Mouse (Mus musculus) neural tube, embryonic 10.5 days (tissue): ENCODE data around the gene Rab30.
A peak's percentile ranks its signal among the peaks of the same experiment; 100 is the strongest.

Source experiments
- DNase-seq: peaks from one replicate; pipeline ENCODE4 v3.0.0-alpha.2; 2017; ENCODE audit warnings: low spot score; ENCODE audit errors: extremely low spot score

Gene Rab30

DNA sequence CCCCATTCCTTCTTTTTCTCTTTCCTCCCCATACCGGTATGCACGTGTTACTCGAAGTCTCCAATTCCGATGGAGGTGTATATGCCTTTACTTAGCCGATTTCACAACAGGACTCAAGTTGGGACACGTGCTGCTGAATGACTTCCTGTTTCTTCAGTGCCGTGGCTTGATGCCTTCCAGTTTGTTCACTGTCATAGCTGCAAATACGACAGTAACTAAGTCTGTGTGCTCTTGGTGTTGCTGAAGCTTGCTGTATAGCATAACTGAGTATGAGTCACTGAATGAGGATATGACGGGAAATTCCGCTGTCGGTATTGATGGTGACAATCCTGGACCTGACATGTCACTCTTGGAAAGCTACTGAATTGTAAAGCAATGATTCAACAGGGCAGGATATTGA lies 95.8 kb downstream of the Rab30 start:
- DNase-seq, result no peak

DNA sequence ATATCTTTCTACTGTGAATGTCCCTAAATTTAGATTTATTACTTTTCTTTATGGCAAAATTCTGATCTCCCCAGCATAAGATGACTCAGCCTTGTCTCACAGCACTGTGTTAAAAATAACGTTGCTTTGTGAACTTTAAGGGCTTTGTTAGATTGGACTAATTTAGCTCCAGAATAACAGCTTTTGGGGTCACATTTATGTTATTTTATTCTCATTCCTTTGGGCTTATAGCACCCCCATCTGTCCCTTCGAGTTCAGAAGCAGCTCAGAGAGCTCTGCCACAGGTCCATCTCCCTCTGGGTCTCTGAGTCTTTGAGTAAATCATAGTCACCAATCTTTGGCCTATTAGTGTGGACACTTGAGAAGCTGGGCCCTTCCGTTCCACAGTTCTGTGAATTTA lies 96.5 kb downstream of the Rab30 start:
- no peak for DNase-seq

DNA sequence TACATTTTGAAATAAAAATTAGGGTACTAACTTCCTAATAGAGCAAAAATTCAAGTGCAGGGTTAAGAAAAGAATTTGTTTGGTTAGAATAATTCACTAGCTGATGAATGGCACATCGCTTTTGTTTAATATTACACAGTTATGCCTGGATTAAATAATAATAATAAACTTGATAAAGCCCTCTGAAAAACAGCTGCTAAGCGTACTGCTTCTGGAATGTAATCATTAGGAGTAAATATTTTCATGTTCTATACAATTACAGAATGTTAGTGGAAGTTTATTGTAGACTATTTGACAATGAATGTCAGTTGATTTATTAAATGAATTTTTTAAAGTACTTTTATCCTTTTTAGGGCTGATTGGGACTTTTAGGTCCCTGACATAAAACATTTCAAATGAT lies 100.9 kb downstream of the Rab30 start:
- DNase-seq, result no peak

DNA sequence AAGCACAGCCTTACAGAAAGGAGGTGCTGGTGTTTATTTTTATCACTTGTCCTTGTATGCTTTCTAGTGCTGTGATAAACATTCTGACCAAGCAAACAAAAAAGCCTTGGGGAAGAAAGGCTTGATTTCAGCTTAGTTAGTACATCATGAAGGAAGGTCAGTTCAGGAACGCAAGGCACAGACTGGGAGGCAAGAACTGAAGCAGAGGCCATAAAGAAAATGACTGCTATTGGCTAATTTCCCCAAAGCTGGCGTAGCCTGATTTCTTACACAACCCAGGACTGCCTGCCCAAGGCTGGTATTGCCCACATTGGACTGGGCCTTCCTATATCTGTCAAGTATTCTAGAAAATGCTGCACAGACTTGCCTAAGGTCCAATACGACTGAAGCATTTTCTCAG lies 106.8 kb downstream of the Rab30 start:
- DNase-seq, result no peak

DNA sequence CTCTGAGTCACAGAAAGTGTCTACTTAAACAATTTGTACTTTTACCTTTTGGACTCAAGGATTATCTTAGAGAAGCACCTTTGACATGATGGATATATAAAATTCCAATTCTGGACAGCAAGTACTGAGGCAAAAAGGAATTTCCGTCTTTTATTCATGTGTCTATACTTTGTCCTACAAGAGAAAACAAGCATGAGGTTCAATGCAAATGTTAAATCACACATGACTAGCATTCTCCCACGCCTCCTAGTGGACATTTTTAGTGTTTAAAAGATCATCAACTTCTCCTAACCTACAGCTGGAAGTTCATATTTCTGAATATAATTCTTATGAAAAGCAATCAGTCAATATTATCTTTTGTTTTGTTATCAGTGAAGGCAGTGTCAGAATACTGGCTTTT lies 125.1 kb downstream of the Rab30 start:
- no peak for DNase-seq

DNA sequence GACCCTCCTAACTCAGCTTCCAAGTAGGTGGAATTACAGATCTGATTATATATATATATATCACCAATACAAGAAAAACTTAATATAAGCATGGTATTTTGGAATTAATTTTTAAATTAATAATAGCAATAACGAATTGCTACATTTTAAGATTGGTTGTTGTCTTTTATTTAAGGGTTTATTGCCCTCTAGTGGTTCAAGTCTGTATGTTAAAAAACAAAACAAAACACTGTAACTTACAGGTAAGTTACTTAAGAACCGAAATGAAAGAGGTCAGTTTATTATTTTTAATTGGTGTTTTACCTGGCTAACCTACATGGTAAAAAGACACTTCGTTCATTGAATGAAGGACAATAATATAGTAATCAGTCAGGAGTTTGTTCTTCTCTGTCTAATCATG lies 128.8 kb downstream of the Rab30 start:
- no peak for DNase-seq

DNA sequence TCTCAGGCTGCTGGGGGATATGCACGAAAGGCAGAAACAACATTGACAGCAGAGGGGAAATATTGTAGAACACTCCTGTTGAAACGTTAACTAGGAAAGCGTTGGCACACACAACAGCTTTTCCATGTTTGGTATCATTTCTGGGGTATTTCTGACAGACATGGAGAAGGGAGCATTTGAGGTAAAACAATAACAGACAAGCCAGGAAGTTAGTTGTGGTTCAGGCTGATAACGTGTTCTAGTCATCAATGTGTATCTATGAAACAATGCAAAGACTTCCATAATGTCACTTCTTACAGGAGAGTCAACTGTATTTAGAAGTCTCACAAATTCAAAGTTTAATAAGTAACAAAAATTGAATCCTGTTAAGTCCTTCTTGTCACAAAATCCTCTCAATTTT lies 130.2 kb downstream of the Rab30 start:
- no peak for DNase-seq

DNA sequence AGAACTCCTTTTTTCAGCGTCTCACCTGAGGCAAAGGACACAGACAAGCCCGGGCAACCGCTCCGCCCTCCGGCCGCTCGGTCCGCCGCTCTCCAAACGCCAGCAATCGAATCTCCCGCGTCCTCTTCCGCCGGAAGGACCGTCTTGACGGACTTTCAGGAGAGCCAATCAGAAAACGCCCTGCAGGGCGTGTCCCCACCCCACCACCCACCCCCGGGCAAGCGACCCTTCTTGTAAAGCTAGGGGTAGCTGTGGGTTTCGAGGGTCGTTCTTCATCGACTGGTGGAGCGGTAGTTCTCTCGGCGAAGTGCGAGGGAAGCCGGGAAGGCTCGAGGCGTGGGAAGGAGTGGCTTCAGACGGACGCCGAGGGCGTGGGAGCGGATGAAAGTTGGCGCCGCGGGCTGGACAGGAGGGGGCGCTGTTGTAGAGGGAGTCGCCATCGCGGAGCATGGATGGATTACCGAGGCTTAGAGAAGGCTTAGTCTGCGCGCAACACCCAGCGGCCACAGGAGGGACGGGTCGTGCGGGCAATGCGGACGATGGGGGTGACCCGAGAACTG lies 132.8 kb downstream of the Rab30 start, which contains the start of the genes Ddias and Prcp:
Gene Ddias (minus strand): TSS at position 132 of the 560 bp plus-strand sequence.
Gene Prcp (plus strand): TSS at position 355 of the 560 bp plus-strand sequence.
- DNase-seq, result peak; percentile 99

DNA sequence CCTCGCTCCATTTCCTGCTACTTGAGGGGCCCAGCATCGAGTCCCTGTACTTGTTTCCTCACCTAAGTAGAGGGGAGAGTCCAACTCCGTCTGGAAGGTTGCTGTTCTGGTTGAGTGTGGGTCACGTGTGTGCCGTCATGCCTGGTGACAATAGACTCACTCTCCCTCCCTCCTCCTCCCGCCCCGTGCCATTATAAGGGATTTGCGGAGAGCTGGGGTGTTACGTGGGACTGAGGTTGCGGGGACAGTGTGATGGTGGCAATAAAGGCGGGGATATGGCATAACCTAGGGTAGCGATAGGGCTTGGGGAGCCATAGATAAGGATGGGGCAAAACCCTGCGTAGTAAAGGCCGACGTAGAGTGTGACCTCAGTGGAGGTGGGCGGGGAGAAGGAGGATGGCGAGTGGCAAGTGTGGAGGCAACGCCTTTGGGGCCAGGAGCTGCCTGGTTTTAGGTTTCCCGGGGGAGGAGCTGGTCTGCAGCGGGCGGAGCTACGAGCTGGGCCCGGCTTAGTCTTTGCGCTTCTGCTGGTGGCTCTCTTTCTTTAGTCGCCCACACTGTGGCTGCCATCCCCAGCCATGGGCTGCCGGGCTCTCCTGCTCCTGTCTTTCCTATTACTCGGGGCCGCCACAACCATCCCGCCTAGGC lies 133.5 kb downstream of the Rab30 start:
- peak; percentile 88 for DNase-seq

DNA sequence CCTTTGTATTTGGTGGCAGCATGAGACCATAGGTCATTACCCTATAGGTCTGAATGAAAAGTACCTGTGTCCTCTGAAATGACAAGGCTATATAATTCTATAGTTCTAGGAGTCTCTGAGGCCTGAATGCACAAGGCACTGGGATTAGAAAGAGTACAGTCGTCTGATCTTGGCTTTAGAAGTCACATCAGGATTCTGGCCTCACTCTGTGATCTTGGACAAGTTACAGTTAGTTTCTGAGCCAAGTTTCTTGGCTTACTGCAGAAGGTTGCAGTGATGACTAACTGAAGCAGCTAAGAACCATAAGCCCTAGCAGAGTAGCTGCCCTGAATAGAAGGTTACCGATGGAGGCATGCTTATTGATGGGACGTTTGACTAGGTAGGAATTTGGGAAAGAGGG lies 134.7 kb downstream of the Rab30 start:
- no peak for DNase-seq

DNA sequence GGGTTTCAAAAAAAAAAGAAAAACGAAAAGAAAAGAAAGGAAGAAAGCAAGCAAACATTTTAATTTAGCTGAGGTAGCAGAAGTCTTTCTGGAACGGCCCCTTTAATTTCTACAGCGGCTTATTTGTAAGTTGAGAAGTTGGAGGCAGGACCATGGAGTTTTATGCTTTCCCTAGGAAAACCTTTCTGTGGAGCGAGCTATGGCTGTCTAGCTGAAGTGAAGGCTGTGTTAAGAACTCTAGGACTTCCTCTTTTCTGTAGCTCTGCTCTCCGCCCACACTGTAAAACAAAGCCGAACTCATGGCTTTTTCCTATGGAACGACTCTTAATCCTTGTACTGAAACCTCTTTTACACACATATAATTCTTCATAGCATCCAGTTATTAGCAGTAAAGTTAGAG lies 135.1 kb downstream of the Rab30 start:
- no peak for DNase-seq

DNA sequence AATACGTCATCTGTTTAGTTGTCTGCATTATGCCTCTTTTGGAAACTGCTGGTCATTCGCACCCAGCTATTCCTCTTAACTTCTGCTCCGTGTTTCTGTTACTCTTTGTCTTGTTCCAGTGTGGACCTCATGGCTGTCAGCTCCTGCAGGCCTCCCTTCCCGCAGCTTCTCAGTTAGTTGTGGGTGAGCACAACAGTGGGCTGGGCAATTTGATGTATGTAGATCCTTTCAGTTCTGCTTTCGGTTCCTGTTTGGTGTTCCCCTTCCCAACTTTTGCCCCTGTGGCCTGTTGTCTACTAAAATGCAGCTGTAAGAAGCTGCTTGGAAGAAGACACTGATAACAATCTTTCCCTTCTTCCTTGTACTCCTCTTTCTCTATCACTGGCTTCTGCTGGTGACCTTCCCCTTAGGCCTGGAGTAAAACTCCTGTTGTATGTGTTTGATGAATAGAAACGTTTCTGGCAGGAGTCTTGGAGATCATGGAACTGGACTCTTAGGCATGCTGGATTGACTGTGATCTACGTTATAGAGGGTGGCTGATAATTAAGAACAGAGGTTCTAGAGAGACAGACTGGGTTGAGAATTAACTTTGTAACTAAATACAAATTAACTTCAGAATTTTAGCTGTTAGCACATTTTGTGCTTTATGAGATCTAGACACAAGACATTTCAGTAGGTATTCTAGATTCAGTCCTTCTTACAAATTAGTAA lies 137.3 kb downstream of the Rab30 start:
- DNase-seq, result no peak

DNA sequence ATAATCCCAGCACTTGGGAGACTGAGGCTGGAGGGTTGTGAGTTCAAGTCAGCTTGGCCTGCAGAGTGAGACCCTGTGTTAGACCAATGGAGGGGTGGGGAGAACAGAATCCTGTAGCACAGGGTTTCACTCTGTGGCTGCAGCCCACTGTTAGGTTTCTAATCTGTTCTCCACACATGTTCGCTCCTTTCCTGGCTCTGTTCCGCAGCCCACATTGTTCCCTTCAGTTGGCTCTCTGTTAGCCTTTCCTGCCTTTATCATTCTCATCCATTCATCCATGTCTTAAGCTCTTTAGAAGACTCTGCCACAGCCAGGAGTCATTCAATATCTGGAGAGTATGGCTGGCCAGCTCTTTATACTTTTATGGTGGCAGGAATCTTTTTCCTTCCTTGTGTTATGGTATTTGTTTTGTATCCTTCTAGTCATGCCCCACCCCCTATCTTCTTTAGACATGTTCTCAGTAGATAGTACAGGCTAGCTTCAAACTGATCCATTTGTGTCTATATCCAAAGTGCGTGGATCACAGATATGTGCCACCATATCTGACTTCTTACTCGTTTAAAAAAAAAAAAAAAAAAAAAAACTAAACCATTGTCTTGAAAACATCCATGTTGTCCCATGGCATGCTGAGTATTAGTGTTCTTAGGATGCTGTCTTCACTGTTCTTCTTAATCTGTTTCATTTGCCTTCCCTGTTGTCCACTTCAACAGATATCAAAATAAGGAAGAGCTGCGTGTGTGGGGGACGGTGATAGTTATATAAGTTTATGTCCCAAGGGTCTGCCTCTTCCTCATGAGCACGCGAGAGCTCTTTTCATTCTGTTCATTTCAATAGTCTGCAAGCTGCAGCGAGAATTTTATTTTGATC lies 142.7 kb downstream of the Rab30 start:
- no peak for DNase-seq

DNA sequence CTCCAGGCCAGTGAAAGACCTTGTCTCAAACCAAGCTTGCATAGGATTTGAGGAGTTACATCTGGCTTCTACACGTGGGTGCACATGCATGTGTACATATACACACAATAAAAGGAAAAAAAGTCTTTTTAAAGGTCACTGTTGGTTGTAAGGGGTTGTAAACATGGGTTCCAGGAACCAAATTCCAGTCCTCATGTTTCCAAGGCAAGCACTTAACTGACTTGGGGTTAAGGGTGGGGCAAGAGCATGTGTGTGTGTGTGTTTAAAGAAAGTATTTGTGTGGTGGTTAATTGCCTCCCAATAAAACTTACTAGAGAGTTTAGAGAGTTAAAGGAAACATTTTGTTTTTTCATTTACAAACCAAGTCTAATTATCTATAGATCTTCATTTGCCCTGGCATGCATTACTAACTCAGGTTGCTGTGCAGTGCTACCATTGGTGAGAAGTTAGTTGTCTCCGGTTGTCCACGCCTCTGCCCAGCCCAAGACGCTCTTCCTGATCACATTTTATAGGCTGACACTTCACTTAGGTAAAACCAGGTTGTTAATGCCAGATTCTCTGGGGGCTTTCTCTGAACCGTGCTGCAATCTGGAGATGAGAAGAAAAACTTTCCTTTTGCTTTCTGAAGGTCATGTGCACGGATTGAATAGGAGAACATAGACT lies 143.7 kb downstream of the Rab30 start:
- no peak for DNase-seq

DNA sequence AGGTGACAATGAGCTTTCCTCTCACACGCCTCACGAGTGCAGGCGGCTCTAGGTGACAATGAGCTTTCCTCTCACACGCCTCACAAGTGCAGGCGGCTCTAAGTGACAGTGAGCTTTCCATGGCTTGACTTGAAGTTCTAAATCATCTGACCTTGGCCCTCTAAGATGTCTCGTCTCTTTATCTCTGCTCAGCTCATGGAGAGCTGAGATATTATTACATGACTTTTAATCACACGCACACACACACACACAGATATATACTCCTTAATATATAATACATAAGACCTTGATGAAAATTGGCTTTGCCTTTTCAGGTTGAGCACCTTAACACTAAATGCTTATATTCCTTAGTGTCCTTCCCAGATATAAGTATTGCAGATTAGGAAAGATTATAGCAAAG lies 145.4 kb downstream of the Rab30 start:
- no peak for DNase-seq

DNA sequence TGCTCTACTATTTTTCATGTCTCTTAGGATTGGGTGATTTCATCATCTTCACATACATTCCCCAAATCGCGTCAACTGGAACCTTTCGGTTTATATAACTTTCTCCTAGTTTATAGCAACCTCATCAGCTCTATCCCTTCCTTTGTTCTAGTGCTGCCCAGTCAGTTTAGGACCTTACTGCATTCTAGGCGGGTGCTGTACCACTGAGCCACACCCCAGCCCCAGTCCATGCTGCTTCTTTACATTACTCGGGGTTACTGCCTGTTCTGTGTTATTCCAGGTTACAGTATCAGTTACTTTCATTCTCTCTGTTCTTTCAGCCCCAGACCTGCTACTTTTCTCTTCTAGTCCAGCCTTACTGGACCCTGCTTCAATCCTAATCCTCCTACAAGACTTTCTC lies 145.8 kb downstream of the Rab30 start:
- no peak for DNase-seq

DNA sequence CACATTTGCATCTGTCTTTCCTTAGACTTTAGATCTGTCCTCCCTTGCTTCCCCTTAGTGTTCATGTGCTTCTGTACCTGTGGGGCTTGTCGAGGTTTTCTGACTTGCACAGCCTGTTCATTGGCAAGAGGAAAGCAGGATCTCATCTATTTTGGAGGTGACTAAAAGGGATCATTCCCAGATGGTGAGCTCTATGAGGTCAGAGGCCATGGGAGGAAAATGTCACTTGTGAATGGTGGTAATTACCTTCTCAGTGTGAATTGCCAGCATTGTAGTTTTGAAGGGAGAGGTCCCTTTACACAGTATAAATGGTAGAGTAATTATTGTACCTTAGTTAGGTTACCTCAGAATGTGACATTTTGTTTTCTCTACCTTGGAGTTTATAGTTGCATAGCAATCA lies 148.8 kb downstream of the Rab30 start:
- no peak for DNase-seq

DNA sequence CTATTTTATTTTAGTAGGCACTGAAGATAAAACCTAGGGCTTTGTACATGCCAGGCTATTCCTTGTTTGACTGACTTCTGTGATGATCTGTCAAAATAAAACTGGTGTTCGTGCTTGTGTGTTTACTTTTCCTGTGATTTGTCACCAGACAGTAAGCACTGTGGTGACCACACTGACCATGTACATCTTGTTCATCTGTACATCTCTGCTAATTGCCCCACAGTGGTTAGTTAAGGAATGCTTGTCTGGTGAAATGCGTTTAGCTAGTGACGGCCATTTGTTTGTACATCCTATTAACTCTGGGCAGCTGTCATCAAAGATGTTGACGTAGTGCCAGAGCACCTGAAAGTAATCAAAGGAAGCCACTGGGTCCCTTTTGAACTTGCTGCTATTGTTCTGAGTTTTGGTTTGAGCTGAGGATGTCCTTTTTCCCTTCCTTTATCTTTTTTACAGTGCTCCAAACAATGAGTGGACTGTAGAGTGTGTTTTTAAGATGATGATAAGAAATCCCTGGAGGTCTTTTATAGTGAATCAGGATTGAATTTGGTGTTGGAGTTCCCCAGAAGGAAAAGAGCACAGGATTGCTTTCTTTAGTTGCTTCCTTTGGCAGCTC lies 149.3 kb downstream of the Rab30 start:
- DNase-seq, result no peak

DNA sequence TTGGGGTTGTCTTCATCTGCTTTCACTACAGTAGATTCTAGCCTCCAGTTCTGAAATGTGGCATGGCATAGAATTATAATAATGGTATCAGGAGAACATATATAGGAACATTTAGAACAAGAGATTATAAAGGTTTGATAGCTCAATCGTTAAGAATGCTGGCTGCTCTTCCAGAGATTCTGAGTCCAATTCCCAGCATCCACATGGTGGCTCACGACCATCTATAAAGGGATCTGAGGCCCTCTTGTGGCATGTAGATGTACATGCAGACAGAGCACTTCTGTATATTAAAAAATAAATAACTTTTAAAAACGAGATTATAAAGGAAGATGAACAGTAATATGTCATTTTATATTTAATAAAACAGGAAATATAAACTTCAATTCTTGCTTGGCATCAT lies 152.1 kb downstream of the Rab30 start:
- DNase-seq, result no peak
